Mouse (Mus musculus) megakaryocyte-erythroid progenitor cell, adult 5 weeks (primary cell): ENCODE measurements around the gene Hoxb5. TPM values are rescaled to one million over a fixed set of nuclear protein-coding genes. Genes with fewer than 3 reads are reported as not detected.

Experiments
- polyA plus RNA-seq: library from polyadenylated mRNA; stranded (reverse); fragments of >175 nt; gene quantifications from 2 replicates; pipeline ENCODE4 v1.2.3, GENCODE M21; 2012

Hoxb5 gene
- polyA plus RNA-seq: 0.39 and 0.55 TPM in 2 replicates

DNA sequence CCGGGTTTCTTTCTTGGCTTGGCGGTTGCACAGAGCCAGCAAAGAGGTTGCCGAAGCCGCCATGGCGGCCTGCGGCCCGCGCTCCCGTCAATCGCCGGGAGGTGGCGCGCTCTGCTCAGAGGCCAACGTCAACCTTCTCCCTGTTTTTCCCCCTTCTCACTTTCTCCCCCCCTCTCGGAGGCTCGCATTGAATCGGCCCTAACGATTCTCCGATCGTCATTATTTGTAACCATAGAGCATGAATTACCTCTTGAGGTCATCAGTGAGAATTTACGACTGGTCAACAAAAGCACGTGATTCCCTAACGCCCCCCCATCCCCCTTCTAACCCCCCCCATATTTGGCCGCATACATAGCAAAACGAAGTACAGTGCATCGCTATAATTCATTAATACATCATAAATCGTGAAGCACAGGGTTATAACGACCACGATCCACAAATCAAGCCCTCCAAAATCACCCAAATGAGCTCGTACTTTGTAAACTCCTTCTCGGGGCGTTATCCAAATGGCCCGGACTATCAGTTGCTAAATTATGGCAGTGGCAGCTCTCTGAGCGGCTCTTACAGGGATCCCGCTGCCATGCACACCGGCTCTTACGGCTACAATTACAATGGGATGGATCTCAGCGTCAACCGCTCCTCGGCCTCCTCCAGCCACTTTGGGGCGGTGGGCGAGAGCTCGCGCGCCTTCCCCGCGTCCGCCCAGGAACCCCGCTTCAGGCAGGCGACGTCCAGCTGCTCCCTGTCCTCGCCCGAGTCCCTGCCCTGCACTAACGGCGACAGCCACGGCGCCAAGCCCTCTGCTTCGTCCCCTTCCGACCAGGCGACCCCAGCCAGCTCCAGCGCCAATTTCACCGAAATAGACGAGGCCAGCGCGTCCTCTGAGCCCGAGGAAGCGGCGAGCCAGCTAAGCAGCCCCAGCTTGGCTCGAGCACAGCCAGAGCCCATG, at the start of gene Hoxb5:
Gene Hoxb5 (plus strand): TSS at position 186 of the 949 bp plus-strand sequence.

DNA sequence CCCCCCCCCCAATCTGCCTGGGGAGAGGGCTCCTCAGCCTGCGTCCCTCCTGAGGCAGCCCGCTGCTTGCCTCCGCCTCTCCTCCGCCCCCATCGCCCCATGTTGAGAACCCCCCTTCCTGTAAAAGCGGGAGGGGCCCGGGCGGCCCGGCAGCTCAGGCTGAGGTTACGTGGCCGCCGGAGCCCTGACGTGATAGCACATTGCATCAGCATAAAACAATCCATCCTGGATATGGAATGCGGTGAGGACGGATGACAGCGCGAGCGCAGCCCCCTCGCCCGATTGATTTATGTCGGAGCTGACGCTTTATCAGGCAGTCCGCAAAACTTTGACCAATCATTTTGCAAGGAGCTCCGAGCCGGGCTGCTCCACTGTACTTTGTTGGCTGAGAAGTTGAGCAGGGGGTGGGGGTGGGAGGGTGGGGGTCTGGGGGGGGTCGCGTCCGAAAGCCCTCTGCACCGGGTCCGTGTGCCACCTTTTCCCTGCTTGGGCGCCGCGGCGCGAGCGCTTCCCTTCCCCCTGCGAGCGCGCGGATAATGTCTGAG, 32.1 kb upstream of the Hoxb5 start, which contains the start of gene Hoxb9:
Gene Hoxb9 (plus strand): TSS at position 462 of the 545 bp plus-strand sequence.

GRCm38 (mm10) chr11:96281855-96282570, 21.1 kb upstream of the Hoxb5 start, which contains the start of gene Hoxb8:
TSS of gene Hoxb8 (plus strand) at chr11:96281905.

GRCm38 (mm10) chr11:96285771-96286738, 17.1 kb upstream of the Hoxb5 start, which contains the start of gene Hoxb7:
TSS of gene Hoxb7 (plus strand) at chr11:96286623.

GRCm38 (mm10) chr11:96291681-96292564, 11.2 kb upstream of the Hoxb5 start, which contains the start of gene Hoxb6:
TSS of gene Hoxb6 (plus strand) at chr11:96292476.

DNA sequence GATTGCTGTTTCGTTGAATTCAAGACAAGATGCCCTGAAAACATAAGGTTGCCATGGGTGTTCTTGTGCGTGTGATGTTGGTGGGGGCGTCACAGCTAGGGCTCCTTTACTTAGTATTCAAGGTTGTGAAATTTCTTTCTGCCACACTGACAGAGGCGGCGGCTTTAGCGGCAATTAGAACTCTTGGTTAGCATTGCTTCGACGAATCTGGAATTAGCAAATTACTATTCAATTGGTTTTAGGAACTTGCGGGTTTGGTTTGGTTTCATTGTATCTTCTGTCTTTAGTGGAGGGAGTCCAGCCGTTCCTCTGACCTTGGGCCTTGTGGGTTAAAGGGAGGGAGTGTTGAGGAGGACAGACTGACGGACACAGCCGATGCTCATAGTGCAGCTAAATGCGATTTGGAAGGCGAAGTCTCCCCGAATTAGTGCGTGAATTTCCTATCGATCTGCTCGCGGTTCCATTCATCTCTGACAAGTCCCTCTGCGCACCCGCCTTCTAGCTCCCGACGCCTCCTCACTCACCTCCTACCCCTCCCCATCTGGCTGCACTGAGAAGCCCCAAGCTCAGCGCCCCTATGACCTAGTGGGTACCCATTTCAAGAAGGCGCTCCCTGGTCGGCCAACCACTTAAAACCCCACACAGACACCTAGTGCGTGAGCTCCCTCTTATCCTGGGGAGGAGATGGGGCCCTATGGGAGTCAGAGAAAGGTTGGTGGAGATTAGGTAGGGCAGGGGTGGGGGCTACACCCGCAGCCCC, 14.7 kb downstream of the Hoxb5 start, which contains the start of gene Hoxb4:
Gene Hoxb4 (plus strand): TSS at position 660 of the 760 bp plus-strand sequence.

GRCm38 (mm10) chr11:96323154-96323553, 20.0 kb downstream of the Hoxb5 start, which contains the start of gene Hoxb3:
TSS of gene Hoxb3 (plus strand) at chr11:96323326.

DNA sequence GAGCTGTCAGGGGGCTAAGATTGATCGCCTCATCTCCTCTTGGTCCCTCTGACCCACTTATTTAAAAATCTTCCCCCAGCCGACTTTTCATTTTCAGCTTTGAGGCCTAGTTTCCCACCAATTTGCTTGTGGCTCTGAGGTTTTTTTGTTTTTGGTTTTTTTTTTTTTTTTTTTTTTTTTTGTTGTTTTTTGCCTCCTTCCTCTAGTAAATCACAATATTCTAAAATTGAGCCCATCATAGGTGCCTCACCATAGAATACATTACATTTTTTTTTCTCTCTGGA, 47.1 kb downstream of the Hoxb5 start, which contains the start of gene Hoxb2:
Gene Hoxb2 (plus strand): TSS at position 185 of the 284 bp plus-strand sequence.

Other genes with a start within 250 kb of the Hoxb5 start
- 21.9 and 26.1 TPM in 2 replicates for gene Ube2z, start 237.9 kb upstream of the Hoxb5 start, polyA plus RNA-seq
- 308 and 326 TPM in 2 replicates for gene Atp5g1, start 227.7 kb upstream of the Hoxb5 start, polyA plus RNA-seq
- not detected in 2 replicates for gene Calcoco2, start 191.4 kb upstream of the Hoxb5 start, polyA plus RNA-seq
- not detected in 2 replicates for gene Ttll6, start 169.6 kb upstream of the Hoxb5 start, polyA plus RNA-seq
- not detected in 2 replicates for gene Hoxb13, start 109.0 kb upstream of the Hoxb5 start, polyA plus RNA-seq
- gene Hoxb9, start 31.9 kb upstream of the Hoxb5 start, polyA plus RNA-seq: 0.02 and 0.17 TPM in 2 replicates
- 0.03 TPM in 1 of 2 replicates, not detected in the other for gene Hoxb8, start 21.4 kb upstream of the Hoxb5 start, polyA plus RNA-seq
- gene Hoxb7, start 16.7 kb upstream of the Hoxb5 start, polyA plus RNA-seq: not detected in 2 replicates
- 0.21 and 0.45 TPM in 2 replicates for gene Hoxb6, start 10.9 kb upstream of the Hoxb5 start, polyA plus RNA-seq
- gene Hoxb4, start 14.9 kb downstream of the Hoxb5 start, polyA plus RNA-seq: 13.4 and 14.2 TPM in 2 replicates
- gene Hoxb3, start 20.0 kb downstream of the Hoxb5 start, polyA plus RNA-seq: 6.0 and 6.2 TPM in 2 replicates
- gene Hoxb2, start 47.2 kb downstream of the Hoxb5 start, polyA plus RNA-seq: 0.52 and 1.5 TPM in 2 replicates
- not detected in 2 replicates for gene Hoxb1, start 62.4 kb downstream of the Hoxb5 start, polyA plus RNA-seq
- 0.32 and 0.82 TPM in 2 replicates for gene Skap1, start 161.3 kb downstream of the Hoxb5 start, polyA plus RNA-seq